Mouse (Mus musculus): ENCODE data around the gene Ins2. TPM values are rescaled to one million over a fixed set of nuclear protein-coding genes. Genes with fewer than 3 reads are reported as not detected.

The Ins2 gene
- total and polyA plus RNA-seq, 3 experiments, result not detected

DNA sequence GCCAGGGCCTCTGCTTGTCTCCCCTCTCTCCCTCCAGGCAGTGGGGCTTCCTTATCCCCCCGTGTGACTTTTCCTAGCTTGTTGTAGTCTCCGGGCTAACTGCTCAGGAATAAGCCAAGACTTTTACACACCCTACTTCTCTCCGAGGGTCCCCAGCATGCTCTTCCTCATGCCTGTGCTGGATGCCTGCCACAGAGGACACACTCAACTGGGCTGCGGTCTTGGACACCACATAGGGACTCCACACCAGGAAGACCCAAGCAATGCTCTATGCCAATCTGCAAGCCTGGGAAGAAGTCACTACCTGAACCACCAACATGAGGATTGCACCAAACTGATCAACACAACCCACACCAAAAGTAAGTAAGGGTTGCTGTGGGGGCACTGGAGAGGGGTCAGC lies 77.1 kb downstream of the Ins2 start:
- Histone ChIP-seq H3K4me3 (ENCODE audit: control insufficient read depth in 1 of 2, insufficient read depth in 1 of 2, low read depth in 2 of 2, low read length in 2 of 2) (no peak overlapping the region), H3K79me2 (ENCODE audit: control insufficient read depth, insufficient read depth, low read length, poor library complexity) (no peaks in the 10 kb centered on the region), H3K36me3 (ENCODE audit: control insufficient read depth in 1 of 2, insufficient read depth in 2 of 2, low read length in 2 of 2) (no peaks in the 10 kb centered on the region), H3K9ac (ENCODE audit: control insufficient read depth, low read depth, low read length, poor library complexity, severe bottlenecking) (no peak overlapping the region), H3K9me3 (replicated peaks; ENCODE audit: insufficient read depth, low read length) (no peaks in the 10 kb centered on the region), H3K4me1 (ENCODE audit: control insufficient read depth in 1 of 2, insufficient read depth in 2 of 2, low read length in 2 of 2) (no peaks in the 10 kb centered on the region), H3K27ac (ENCODE audit: control insufficient read depth, low read depth, low read length) (no peak overlapping the region), H3K27me3 (ENCODE audit: control insufficient read depth in 1 of 2, insufficient read depth in 2 of 2, low read length in 2 of 2) (no peaks in the 10 kb centered on the region)
- TF ChIP-seq ZC3H11A (IDR thresholded peaks at IDR 0.05; ENCODE audit: low read depth, low read length) (no peak), CTCF (IDR thresholded peaks at IDR 0.05 in 2 of 3, conservative IDR thresholded peaks at IDR 0.05 in 1 of 3; ENCODE audit: control insufficient read depth in 1 of 3, insufficient read depth in 1 of 3, low read depth in 2 of 3, low read length in 3 of 3, poor library complexity in 1 of 3, severe bottlenecking in 1 of 3) (no peak), TCF12 (IDR thresholded peaks at IDR 0.05; ENCODE audit: low read depth, low read length) (no peak), BHLHE40 (IDR thresholded peaks at IDR 0.05; ENCODE audit: borderline replicate concordance, low read depth, low read length) (no peak), USF2 (IDR thresholded peaks at IDR 0.05; ENCODE audit: borderline replicate concordance in 1 of 2, insufficient read depth in 1 of 2, low read depth in 1 of 2, low read length in 2 of 2) (no peak), RCOR1 (IDR thresholded peaks at IDR 0.05; ENCODE audit: low read depth, low read length) (no peak), GATA1 (IDR thresholded peaks at IDR 0.05; ENCODE audit: low read depth, low read length) (no peak), MEF2A (IDR thresholded peaks at IDR 0.05; ENCODE audit: extremely low read depth, insufficient replicate concordance, low read depth, low read length, poor library complexity, severe bottlenecking) (no peak), MAX (IDR thresholded peaks at IDR 0.05; ENCODE audit: low read length) (no peak)
- no peak for DNase-seq (ENCODE audit: low read depth, low spot score)

DNA sequence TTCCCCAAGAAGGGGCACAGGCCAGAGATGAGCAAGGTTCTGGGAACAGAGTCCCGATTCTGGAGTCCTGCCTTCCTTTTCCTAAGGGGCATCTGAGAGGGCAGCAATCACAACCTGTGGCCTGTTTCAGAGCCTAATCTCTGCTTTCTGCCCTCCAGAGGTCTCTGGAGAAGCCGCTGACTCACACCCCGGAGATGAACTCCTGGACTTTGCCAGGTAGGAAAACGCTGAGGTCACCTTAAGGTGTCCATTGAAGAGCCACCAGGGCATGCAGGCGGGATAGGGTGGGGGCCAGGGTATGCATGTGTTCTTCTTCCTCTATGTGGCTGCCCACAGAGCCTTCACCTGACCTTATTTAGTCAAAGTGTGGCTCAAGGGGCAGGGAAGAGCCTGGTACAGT lies 77.8 kb downstream of the Ins2 start:
- H3K4me1 ChIP-seq (ENCODE audit: control insufficient read depth in 1 of 2, insufficient read depth in 2 of 2, low read length in 2 of 2), result no peaks in the 10 kb centered on the region
- no peaks in the 10 kb centered on the region for H3K27me3 ChIP-seq (ENCODE audit: control insufficient read depth in 1 of 2, insufficient read depth in 2 of 2, low read length in 2 of 2)
- H3K9me3 ChIP-seq (replicated peaks; ENCODE audit: insufficient read depth, low read length), result no peaks in the 10 kb centered on the region
- DNase-seq (ENCODE audit: low read depth, low spot score), result no peak
- no peak overlapping the region for H3K27ac ChIP-seq (ENCODE audit: control insufficient read depth, low read depth, low read length)
- no peak overlapping the region for H3K4me3 ChIP-seq (ENCODE audit: control insufficient read depth in 1 of 2, insufficient read depth in 1 of 2, low read depth in 2 of 2, low read length in 2 of 2)
- no peaks in the 10 kb centered on the region for H3K36me3 ChIP-seq (ENCODE audit: control insufficient read depth in 1 of 2, insufficient read depth in 2 of 2, low read length in 2 of 2)
- no peak for TF ChIP-seq MEF2A (IDR thresholded peaks at IDR 0.05; ENCODE audit: extremely low read depth, insufficient replicate concordance, low read depth, low read length, poor library complexity, severe bottlenecking)
- no peak for TF ChIP-seq ZKSCAN1 (IDR thresholded peaks at IDR 0.05; ENCODE audit: low read depth, low read length)
- TF ChIP-seq CHD2 (IDR thresholded peaks at IDR 0.05; ENCODE audit: low read length), result no peak
- no peak for TF ChIP-seq HCFC1 (IDR thresholded peaks at IDR 0.05; ENCODE audit: low read depth, low read length)
- TF ChIP-seq CTCF (IDR thresholded peaks at IDR 0.05 in 2 of 3, conservative IDR thresholded peaks at IDR 0.05 in 1 of 3; ENCODE audit: control insufficient read depth in 1 of 3, insufficient read depth in 1 of 3, low read depth in 2 of 3, low read length in 3 of 3, poor library complexity in 1 of 3, severe bottlenecking in 1 of 3), result no peak
- TF ChIP-seq TAL1 (IDR thresholded peaks at IDR 0.05; ENCODE audit: low read length), result no peak
- TF ChIP-seq KAT2A (conservative IDR thresholded peaks at IDR 0.05; ENCODE audit: low read depth, low read length), result no peak
- TF ChIP-seq MXI1 (IDR thresholded peaks at IDR 0.05; ENCODE audit: low read depth, low read length), result no peak
- no peak for TF ChIP-seq MAZ (IDR thresholded peaks at IDR 0.05; ENCODE audit: low read depth, low read length)
- no peak for TF ChIP-seq POLR2AphosphoS5 (IDR thresholded peaks at IDR 0.05; ENCODE audit: borderline replicate concordance, low read depth, low read length)
- TF ChIP-seq GATA1 (IDR thresholded peaks at IDR 0.05; ENCODE audit: low read depth, low read length), result no peak
- TF ChIP-seq SIN3A (IDR thresholded peaks at IDR 0.05; ENCODE audit: low read length), result no peak
- TF ChIP-seq ZNF384 (IDR thresholded peaks at IDR 0.05; ENCODE audit: low read depth, low read length), result no peak
- no peak for TF ChIP-seq ZMIZ1 (IDR thresholded peaks at IDR 0.05; ENCODE audit: low read depth, low read length)
- TF ChIP-seq MAX (IDR thresholded peaks at IDR 0.05; ENCODE audit: low read length), result no peak
- TF ChIP-seq BHLHE40 (IDR thresholded peaks at IDR 0.05; ENCODE audit: borderline replicate concordance, low read depth, low read length), result no peak
- no peak for TF ChIP-seq POLR2A (IDR thresholded peaks at IDR 0.05; ENCODE audit: control insufficient read depth in 1 of 2, insufficient read depth in 1 of 2, low read depth in 1 of 2, low read length in 2 of 2, poor library complexity in 1 of 2)
- TF ChIP-seq NELFE (IDR thresholded peaks at IDR 0.05; ENCODE audit: low read depth, low read length), result no peak
- TF ChIP-seq CHD1 (IDR thresholded peaks at IDR 0.05; ENCODE audit: low read depth, low read length), result no peak
- H3K79me2 ChIP-seq (ENCODE audit: control insufficient read depth, insufficient read depth, low read length, poor library complexity), result no peaks in the 10 kb centered on the region
- no peak overlapping the region for H3K9ac ChIP-seq (ENCODE audit: control insufficient read depth, low read depth, low read length, poor library complexity, severe bottlenecking)
